Mouse (Mus musculus): ENCODE results near the gene Tmem170b.

DNA sequence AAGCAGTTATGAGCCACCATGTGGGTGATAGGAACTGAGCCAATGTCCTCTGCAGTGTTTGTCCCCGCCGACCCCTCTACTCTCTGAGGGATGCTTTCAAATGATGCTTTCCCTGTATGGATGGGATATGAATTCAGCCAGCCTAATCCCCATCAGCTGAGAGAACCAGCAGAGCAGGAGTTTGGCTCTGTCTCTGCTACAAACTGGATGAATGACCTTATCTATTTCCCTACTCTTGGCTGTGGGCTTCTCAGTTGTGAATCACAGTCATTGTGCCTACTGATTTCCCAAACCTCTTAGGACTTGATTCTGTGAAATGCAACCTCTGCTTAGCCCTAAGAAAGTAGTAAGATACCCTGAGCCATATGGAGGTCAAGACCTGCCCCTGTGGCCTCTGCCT, 64.2 kb downstream of the Tmem170b start:
- no peak for TF ChIP-seq CTCF (IDR thresholded peaks at IDR 0.05; ENCODE audit: borderline replicate concordance, insufficient read depth, low read length)
- no peak for TF ChIP-seq POLR2A (IDR thresholded peaks at IDR 0.05; ENCODE audit: low read depth, low read length)

Data from embryonic fibroblast, embryonic 13.5 days (primary cell).